Mouse (Mus musculus) midbrain, embryonic 14.5 days (tissue): ENCODE data around the gene Dgkz. TPM values are rescaled to one million over a fixed set of nuclear protein-coding genes. Genes with fewer than 3 reads are reported as not detected.

Experiments
- ATAC-seq: fragments of 200-750 bp; cut with Nextera tagmentation; 2 replicates; pipeline ENCODE4 v1.8.0; 2017; ENCODE audit warnings: moderate number of reproducible peaks, moderate library complexity; ENCODE audit not compliant: low FRiP score, low TSS enrichment
- DNase-seq: peaks from one replicate; pipeline ENCODE4 v3.0.0-alpha.2; 2015
- H3K27ac ChIP-seq: fragments of 300-500 bp; sonication (generic); replicated peaks from 2 replicates; pipeline ENCODE4 v1.5.1; 2014; ENCODE audit warnings: mild to moderate bottlenecking, low read depth, low read length, moderate library complexity
- H3K27me3 ChIP-seq: fragments of 300-500 bp; sonication (generic); 2 replicates; pipeline ENCODE4 v1.6.1; 2014; ENCODE audit warnings: low read length, control low read depth, mixed read lengths; ENCODE audit not compliant: control insufficient read depth, insufficient read depth
- H3K36me3 ChIP-seq: fragments of 300-500 bp; sonication (generic); 2 replicates; pipeline ENCODE4 v1.6.1; 2014; ENCODE audit warnings: low read length, control low read depth; ENCODE audit not compliant: control insufficient read depth, insufficient read depth
- H3K4me1 ChIP-seq: fragments of 300-500 bp; sonication (generic); 2 replicates; pipeline ENCODE4 v1.6.1; 2014; ENCODE audit warnings: mild to moderate bottlenecking, antibody characterized with exemption, low read length, control low read depth; ENCODE audit not compliant: control insufficient read depth, insufficient read depth
- H3K4me2 ChIP-seq: fragments of 300-500 bp; sonication (generic); 2 replicates; pipeline ENCODE4 v1.6.1; 2014; ENCODE audit warnings: mild to moderate bottlenecking, low read length, moderate library complexity
- H3K4me3 ChIP-seq: fragments of 300-500 bp; sonication (generic); replicated peaks from 2 replicates; pipeline ENCODE4 v1.5.1; 2014; ENCODE audit warnings: low read depth, low read length
- H3K9ac ChIP-seq: fragments of 300-500 bp; sonication (generic); replicated peaks from 2 replicates; pipeline ENCODE4 v1.6.1; 2014; ENCODE audit warnings: mild to moderate bottlenecking, low read length, moderate library complexity
- H3K9me3 ChIP-seq: fragments of 300-500 bp; sonication (generic); 2 replicates; pipeline ENCODE4 v1.6.1; 2016; ENCODE audit warnings: low read length, control low read depth, mixed read lengths; ENCODE audit not compliant: control insufficient read depth
- WGBS: fragments of 180-500 bp; shearing (Covaris S2); extraction: QIAGEN DNeasy Blood & Tissue Kit; methylation state at CpG from one replicate; pipeline ENCODE4 v1.1.7; 2014; 5-methylcytosine and 5-hydroxymethylcytosine counted together
- polyA plus RNA-seq: library from polyadenylated mRNA; unstranded; fragments of >200 nt; fragmentation: Nextera tagmentation; extraction: Ambion mirVana; gene quantifications from 2 replicates; pipeline ENCODE4 v1.2.1, GENCODE M21; 2014

Gene Dgkz
- polyA plus RNA-seq, 1 experiment from 2014 or later, result 32.0 TPM

GRCm38 (mm10) chr2:91958701-91959457 is 16.8 kb downstream of the Dgkz start:
- H3K27me3 ChIP-seq, result no peaks in the 10 kb centered on the region
- peaks cover 22% of the 10 kb centered on the region for H3K4me1 ChIP-seq
- no peaks in the 10 kb centered on the region for H3K36me3 ChIP-seq
- no peaks in the 10 kb centered on the region for H3K9me3 ChIP-seq
- H3K27ac ChIP-seq, result no peak overlapping the region
- H3K4me2 ChIP-seq, result no peak overlapping the region
- ATAC-seq, result no peak
- 52% methylated on average over 10 of the region's 10 CpGs for WGBS
- DNase-seq, result peak; percentile 79
- no peak overlapping the region for H3K9ac ChIP-seq
- no peak overlapping the region for H3K4me3 ChIP-seq

- DNase-seq (no peak), ATAC-seq (no peak)
- 85% methylated on average over 8 of the region's 8 CpGs for WGBS
- H3K27me3 ChIP-seq, result no peaks in the 10 kb centered on the region
- no peak overlapping the region for H3K4me3 ChIP-seq
- H3K9me3 ChIP-seq, result no peaks in the 10 kb centered on the region
- H3K4me2 ChIP-seq, result no peak overlapping the region
- H3K4me1 ChIP-seq, result peaks cover 22% of the 10 kb centered on the region
- no peak overlapping the region for H3K27ac ChIP-seq
- H3K36me3 ChIP-seq, result no peaks in the 10 kb centered on the region
- H3K9ac ChIP-seq, result no peak overlapping the region
Measured at GRCm38 (mm10) chr2:91958049-91958448, 17.6 kb downstream of the Dgkz start.

- 57% methylated on average over 4 of the region's 4 CpGs for WGBS
- H3K36me3 ChIP-seq, result no peaks in the 10 kb centered on the region
- H3K4me1 ChIP-seq, result peaks cover 14% of the 10 kb centered on the region
- H3K4me2 ChIP-seq, result no peak overlapping the region
- H3K9me3 ChIP-seq, result no peaks in the 10 kb centered on the region
- H3K27ac ChIP-seq, result no peak overlapping the region
- no peaks in the 10 kb centered on the region for H3K27me3 ChIP-seq
- H3K9ac ChIP-seq, result no peak overlapping the region
- ATAC-seq (peak; percentile 57), DNase-seq (peak; percentile 48)
- H3K4me3 ChIP-seq, result no peak overlapping the region
Measured at GRCm38 (mm10) chr2:91957096-91957495, 18.6 kb downstream of the Dgkz start.

GRCm38 (mm10) chr2:91955875-91956274 is 19.8 kb downstream of the Dgkz start:
- no peak overlapping the region for H3K4me3 ChIP-seq
- no peak overlapping the region for H3K27ac ChIP-seq
- H3K4me2 ChIP-seq, result no peak overlapping the region
- DNase-seq (no peak), ATAC-seq (no peak)
- no peak overlapping the region for H3K9ac ChIP-seq
- H3K9me3 ChIP-seq, result no peaks in the 10 kb centered on the region
- 88% methylated on average over 6 of the region's 6 CpGs for WGBS
- no peaks in the 10 kb centered on the region for H3K36me3 ChIP-seq
- H3K4me1 ChIP-seq, result peaks cover 9% of the 10 kb centered on the region; the same call in 1 of the 2 replicates
- H3K27me3 ChIP-seq, result no peaks in the 10 kb centered on the region

GRCm38 (mm10) chr2:91955121-91955591 is 20.5 kb downstream of the Dgkz start:
- Histone ChIP-seq H3K4me3 (no peak overlapping the region), H3K9me3 (no peaks in the 10 kb centered on the region), H3K4me2 (no peak overlapping the region), H3K27me3 (no peaks in the 10 kb centered on the region), H3K27ac (no peak overlapping the region), H3K9ac (no peak overlapping the region), H3K36me3 (no peaks in the 10 kb centered on the region), H3K4me1 (peaks cover 15% of the 10 kb centered on the region)
- ATAC-seq (no peak), DNase-seq (no peak)
- WGBS, result 91% methylated on average over 4 of the region's 4 CpGs

GRCm38 (mm10) chr2:91953825-91954224 is 21.8 kb downstream of the Dgkz start:
- H3K4me2 ChIP-seq, result no peak overlapping the region
- no peak overlapping the region for H3K4me3 ChIP-seq
- H3K27me3 ChIP-seq, result no peaks in the 10 kb centered on the region
- H3K4me1 ChIP-seq, result peaks cover 25% of the 10 kb centered on the region
- ATAC-seq, result no peak
- no peak overlapping the region for H3K9ac ChIP-seq
- no peaks in the 10 kb centered on the region for H3K36me3 ChIP-seq
- WGBS, result 28% methylated on average over 5 of the region's 5 CpGs
- H3K9me3 ChIP-seq, result no peaks in the 10 kb centered on the region
- H3K27ac ChIP-seq, result no peak overlapping the region
- DNase-seq, result no peak

- DNase-seq (peak; percentile 45), ATAC-seq (no peak; the same call in 1 of the 2 replicates)
- H3K36me3 ChIP-seq, result no peaks in the 10 kb centered on the region
- H3K4me1 ChIP-seq, result peaks cover 35% of the 10 kb centered on the region
- peak overlapping the region; percentile 21 for H3K4me2 ChIP-seq
- H3K9ac ChIP-seq, result peak overlapping the region; percentile 26; the same call in 1 of the 2 replicates
- H3K4me3 ChIP-seq, result no peak overlapping the region
- no peaks in the 10 kb centered on the region for H3K9me3 ChIP-seq
- H3K27ac ChIP-seq, result peak overlapping the region; percentile 45
- WGBS, result 23% methylated on average over 15 of the region's 15 CpGs
- no peaks in the 10 kb centered on the region for H3K27me3 ChIP-seq
Measured at GRCm38 (mm10) chr2:91950275-91951085, 25.2 kb downstream of the Dgkz start.

- Histone ChIP-seq H3K9me3 (no peaks in the 10 kb centered on the region), H3K27ac (peak overlapping the region; percentile 45), H3K36me3 (no peaks in the 10 kb centered on the region), H3K27me3 (no peaks in the 10 kb centered on the region), H3K4me3 (no peak overlapping the region), H3K9ac (peak overlapping the region; percentile 26; the same call in 1 of the 2 replicates), H3K4me2 (peak overlapping the region; percentile 21), H3K4me1 (peaks cover 35% of the 10 kb centered on the region)
- ATAC-seq, result peak; percentile 32
- DNase-seq, result peak; percentile 56
- WGBS, result 70% methylated on average over 17 of the region's 17 CpGs
Measured at GRCm38 (mm10) chr2:91949411-91950274, 26.0 kb downstream of the Dgkz start.
